Mouse (Mus musculus) urinary bladder, adult 2 months (tissue): ENCODE data around the gene 2210011C24Rik. TPM values are rescaled to one million over a fixed set of nuclear protein-coding genes. Genes with fewer than 3 reads are reported as not detected.
"Not testable (repeated sequence)": the region's sequence is repeated elsewhere in the genome, so short reads cannot be mapped to it uniquely, and the experiment has no call there.

Experiments
- DNase-seq: peaks from one replicate; pipeline ENCODE4 v3.0.0; 2022; ENCODE audit warnings: low spot score
- polyA plus RNA-seq: library from polyadenylated mRNA; depleted of rRNA; stranded (reverse); fragments of >200 nt; gene quantifications from 2 replicates; pipeline ENCODE4 v1.2.3, GENCODE M21; 2012

2210011C24Rik gene
- polyA plus RNA-seq, 1 experiment, result 0.14 TPM

- no peak for DNase-seq
These were observed 16.0 kb downstream of the 2210011C24Rik start for GRCm38 (mm10) chr8:83995973-83996372.

GRCm38 (mm10) chr8:83994030-83994429 is 17.9 kb downstream of the 2210011C24Rik start:
- no peak for DNase-seq

GRCm38 (mm10) chr8:83992488-83992887 is 19.5 kb downstream of the 2210011C24Rik start:
- DNase-seq, result no peak

- no peak for DNase-seq
These were observed 21.8 kb downstream of the 2210011C24Rik start for GRCm38 (mm10) chr8:83990170-83990569.

GRCm38 (mm10) chr8:83989243-83989642 is 22.7 kb downstream of the 2210011C24Rik start:
- no peak for DNase-seq

- not testable (repeated sequence) for DNase-seq
These were observed 28.7 kb downstream of the 2210011C24Rik start for GRCm38 (mm10) chr8:83983222-83983621.

GRCm38 (mm10) chr8:83982449-83982848 is 29.5 kb downstream of the 2210011C24Rik start:
- DNase-seq, result no peak

GRCm38 (mm10) chr8:83981533-83981932 is 30.4 kb downstream of the 2210011C24Rik start:
- no peak for DNase-seq

GRCm38 (mm10) chr8:83980845-83981244 is 31.1 kb downstream of the 2210011C24Rik start:
- DNase-seq, result no peak

- DNase-seq, result no peak
These were observed 31.7 kb downstream of the 2210011C24Rik start for GRCm38 (mm10) chr8:83980250-83980649.

GRCm38 (mm10) chr8:83978200-83978599 is 33.8 kb downstream of the 2210011C24Rik start:
- no peak for DNase-seq

- no peak for DNase-seq
These were observed 34.3 kb downstream of the 2210011C24Rik start for GRCm38 (mm10) chr8:83977646-83978045.

GRCm38 (mm10) chr8:83976779-83977350 is 35.1 kb downstream of the 2210011C24Rik start:
- no peak for DNase-seq

GRCm38 (mm10) chr8:83976101-83976630 is 35.8 kb downstream of the 2210011C24Rik start:
- no peak for DNase-seq

- DNase-seq, result no peak
These were observed 37.5 kb downstream of the 2210011C24Rik start for GRCm38 (mm10) chr8:83974521-83974920.

GRCm38 (mm10) chr8:83973161-83974031 is 38.6 kb downstream of the 2210011C24Rik start:
- no peak for DNase-seq

GRCm38 (mm10) chr8:83972150-83973120 is 39.5 kb downstream of the 2210011C24Rik start, which contains the start of gene Prkaca:
Gene Prkaca, plus strand, starts transcription at chr8:83972993.
- DNase-seq, result peak; percentile 96

- no peak for DNase-seq
These were observed 40.3 kb downstream of the 2210011C24Rik start for GRCm38 (mm10) chr8:83971661-83972060.

GRCm38 (mm10) chr8:83971121-83971520 is 40.9 kb downstream of the 2210011C24Rik start:
- DNase-seq, result no peak

- no peak for DNase-seq
These were observed 44.3 kb downstream of the 2210011C24Rik start for GRCm38 (mm10) chr8:83967701-83968100.

- no peak for DNase-seq
These were observed 47.8 kb downstream of the 2210011C24Rik start for GRCm38 (mm10) chr8:83964015-83964765.
